Mouse (Mus musculus): ENCODE measurements around the gene Gm9944. TPM values are rescaled to one million over a fixed set of nuclear protein-coding genes. Genes with fewer than 3 reads are reported as not detected.

Gm9944 gene
- total RNA-seq (2012; rRNA removed) (not detected in 2 replicates), polyA plus RNA-seq (2012; ENCODE audit: insufficient read depth in 1 of 2, insufficient read length in 2 of 2, low read depth in 1 of 2, low replicate concordance in 2 of 2, missing spikeins in 1 of 2) (not detected)

- Histone ChIP-seq H3K9me3 (replicated peaks; ENCODE audit: insufficient read depth, low read length) (no peaks in the 10 kb centered on the region), H3K79me2 (ENCODE audit: control insufficient read depth, insufficient read depth, low read length, poor library complexity) (no peaks in the 10 kb centered on the region), H3K4me3 (ENCODE audit: control insufficient read depth in 1 of 2, insufficient read depth in 1 of 2, low read depth in 2 of 2, low read length in 2 of 2) (no peak within 1 kb of the TSS), H3K27me3 (ENCODE audit: control insufficient read depth in 1 of 2, insufficient read depth in 2 of 2, low read length in 2 of 2) (no peaks in the 10 kb centered on the region), H3K27ac (ENCODE audit: control insufficient read depth, low read depth, low read length) (no peak within 1 kb of the TSS), H3K4me1 (ENCODE audit: control insufficient read depth in 1 of 2, insufficient read depth in 2 of 2, low read length in 2 of 2) (no peaks in the 10 kb centered on the region), H3K9ac (ENCODE audit: control insufficient read depth, low read depth, low read length, poor library complexity, severe bottlenecking) (no peak within 1 kb of the TSS), H3K36me3 (ENCODE audit: control insufficient read depth in 1 of 2, insufficient read depth in 2 of 2, low read length in 2 of 2) (no peaks in the 10 kb centered on the region)
- no peak for DNase-seq (ENCODE audit: low read depth, low spot score)
- TF ChIP-seq BHLHE40 (IDR thresholded peaks at IDR 0.05; ENCODE audit: borderline replicate concordance, low read depth, low read length) = no peak
- TF ChIP-seq HCFC1 (IDR thresholded peaks at IDR 0.05; ENCODE audit: low read depth, low read length) = no peak
- TF ChIP-seq POLR2AphosphoS2 (IDR thresholded peaks at IDR 0.05; ENCODE audit: low read length) = no peak
- no peak for TF ChIP-seq ETS1 (IDR thresholded peaks at IDR 0.05; ENCODE audit: low read depth, low read length)
- no peak for TF ChIP-seq ZMIZ1 (IDR thresholded peaks at IDR 0.05; ENCODE audit: low read depth, low read length)
- TF ChIP-seq SIN3A (IDR thresholded peaks at IDR 0.05; ENCODE audit: low read length) = no peak
- no peak for TF ChIP-seq GATA1 (IDR thresholded peaks at IDR 0.05; ENCODE audit: low read depth, low read length)
- TF ChIP-seq POLR2A (IDR thresholded peaks at IDR 0.05; ENCODE audit: control insufficient read depth in 1 of 2, insufficient read depth in 1 of 2, low read depth in 1 of 2, low read length in 2 of 2, poor library complexity in 1 of 2) = no peak
- TF ChIP-seq ZNF384 (IDR thresholded peaks at IDR 0.05; ENCODE audit: low read depth, low read length) = no peak
- no peak for TF ChIP-seq POLR2AphosphoS5 (IDR thresholded peaks at IDR 0.05; ENCODE audit: borderline replicate concordance, low read depth, low read length)
- no peak for TF ChIP-seq JUND (IDR thresholded peaks at IDR 0.05; ENCODE audit: low read depth, low read length)
- TF ChIP-seq EP300 (IDR thresholded peaks at IDR 0.05; ENCODE audit: low read depth in 1 of 2, low read length in 2 of 2) = no peak
- no peak for TF ChIP-seq CTCF (IDR thresholded peaks at IDR 0.05 in 2 of 3, conservative IDR thresholded peaks at IDR 0.05 in 1 of 3; ENCODE audit: control insufficient read depth in 1 of 3, insufficient read depth in 1 of 3, low read depth in 2 of 3, low read length in 3 of 3, poor library complexity in 1 of 3, severe bottlenecking in 1 of 3)
- TF ChIP-seq TAL1 (IDR thresholded peaks at IDR 0.05; ENCODE audit: low read length) = no peak
- TF ChIP-seq TCF12 (IDR thresholded peaks at IDR 0.05; ENCODE audit: low read depth, low read length) = no peak
- no peak for TF ChIP-seq MYB (IDR thresholded peaks at IDR 0.05; ENCODE audit: low read depth, low read length)
- TF ChIP-seq KAT2A (conservative IDR thresholded peaks at IDR 0.05; ENCODE audit: low read depth, low read length) = no peak
- TF ChIP-seq USF2 (IDR thresholded peaks at IDR 0.05; ENCODE audit: borderline replicate concordance in 1 of 2, insufficient read depth in 1 of 2, low read depth in 1 of 2, low read length in 2 of 2) = no peak
These were observed at the start of gene Gm9944 for GRCm38 (mm10) chr4:144453217-144453616. Gm9944 (minus strand) TSS chr4:144453317.

GRCm38 (mm10) chr4:144493331-144493730 lies 40.2 kb upstream of the Gm9944 start:
- H3K4me3 ChIP-seq (ENCODE audit: control insufficient read depth in 1 of 2, insufficient read depth in 1 of 2, low read depth in 2 of 2, low read length in 2 of 2) = no peak overlapping the region
- no peak for DNase-seq (ENCODE audit: low read depth, low spot score)
- H3K36me3 ChIP-seq (ENCODE audit: control insufficient read depth in 1 of 2, insufficient read depth in 2 of 2, low read length in 2 of 2) = no peaks in the 10 kb centered on the region
- H3K27me3 ChIP-seq (ENCODE audit: control insufficient read depth in 1 of 2, insufficient read depth in 2 of 2, low read length in 2 of 2) = no peaks in the 10 kb centered on the region
- H3K9ac ChIP-seq (ENCODE audit: control insufficient read depth, low read depth, low read length, poor library complexity, severe bottlenecking) = no peak overlapping the region
- H3K4me1 ChIP-seq (ENCODE audit: control insufficient read depth in 1 of 2, insufficient read depth in 2 of 2, low read length in 2 of 2) = no peaks in the 10 kb centered on the region
- H3K79me2 ChIP-seq (ENCODE audit: control insufficient read depth, insufficient read depth, low read length, poor library complexity) = no peaks in the 10 kb centered on the region
- H3K9me3 ChIP-seq (replicated peaks; ENCODE audit: insufficient read depth, low read length) = no peaks in the 10 kb centered on the region
- no peak overlapping the region for H3K27ac ChIP-seq (ENCODE audit: control insufficient read depth, low read depth, low read length)
- TF ChIP-seq NELFE (IDR thresholded peaks at IDR 0.05; ENCODE audit: low read depth, low read length) = no peak
- no peak for TF ChIP-seq CTCF (IDR thresholded peaks at IDR 0.05 in 2 of 3, conservative IDR thresholded peaks at IDR 0.05 in 1 of 3; ENCODE audit: control insufficient read depth in 1 of 3, insufficient read depth in 1 of 3, low read depth in 2 of 3, low read length in 3 of 3, poor library complexity in 1 of 3, severe bottlenecking in 1 of 3)
- TF ChIP-seq POLR2AphosphoS2 (IDR thresholded peaks at IDR 0.05; ENCODE audit: low read length) = no peak
- TF ChIP-seq CHD2 (IDR thresholded peaks at IDR 0.05; ENCODE audit: low read length) = no peak
- no peak for TF ChIP-seq RAD21 (IDR thresholded peaks at IDR 0.05; ENCODE audit: low read depth, low read length)
- TF ChIP-seq ZC3H11A (IDR thresholded peaks at IDR 0.05; ENCODE audit: low read depth, low read length) = no peak
- no peak for TF ChIP-seq POLR2A (IDR thresholded peaks at IDR 0.05; ENCODE audit: control insufficient read depth in 1 of 2, insufficient read depth in 1 of 2, low read depth in 1 of 2, low read length in 2 of 2, poor library complexity in 1 of 2)
- no peak for TF ChIP-seq CHD1 (IDR thresholded peaks at IDR 0.05; ENCODE audit: low read depth, low read length)
- no peak for TF ChIP-seq SMC3 (IDR thresholded peaks at IDR 0.05; ENCODE audit: low read depth, low read length)
- no peak for TF ChIP-seq BHLHE40 (IDR thresholded peaks at IDR 0.05; ENCODE audit: borderline replicate concordance, low read depth, low read length)
- no peak for TF ChIP-seq ZKSCAN1 (IDR thresholded peaks at IDR 0.05; ENCODE audit: low read depth, low read length)
- TF ChIP-seq E2F4 (IDR thresholded peaks at IDR 0.05; ENCODE audit: borderline replicate concordance, low read depth, low read length) = no peak
- TF ChIP-seq MYB (IDR thresholded peaks at IDR 0.05; ENCODE audit: low read depth, low read length) = no peak
- TF ChIP-seq GABPA (IDR thresholded peaks at IDR 0.05; ENCODE audit: low read depth, low read length) = no peak
- no peak for TF ChIP-seq ZMIZ1 (IDR thresholded peaks at IDR 0.05; ENCODE audit: low read depth, low read length)
- TF ChIP-seq TBP (IDR thresholded peaks at IDR 0.05; ENCODE audit: low read depth, low read length) = no peak
- TF ChIP-seq MAFK (IDR thresholded peaks at IDR 0.05; ENCODE audit: borderline replicate concordance, low read depth, low read length) = no peak
- TF ChIP-seq MEF2A (IDR thresholded peaks at IDR 0.05; ENCODE audit: extremely low read depth, insufficient replicate concordance, low read depth, low read length, poor library complexity, severe bottlenecking) = no peak
- no peak for TF ChIP-seq ZNF384 (IDR thresholded peaks at IDR 0.05; ENCODE audit: low read depth, low read length)

All from MEL (cell line).